Mouse (Mus musculus) layer of hippocampus, postnatal 10 days (tissue): Measurements from ENCODE around the gene Snrpb. TPM values are rescaled to one million over a fixed set of nuclear protein-coding genes. Genes with fewer than 3 reads are reported as not detected.

Source experiments
- DNase-seq, 2 experiments: peaks; one replicate each; pipeline ENCODE4 v3.0.0; 2021; ENCODE audit warnings: low spot score in 2 of 2
- total RNA-seq, 2 experiments: library from RNA; stranded (reverse); gene quantifications; 2 replicates each; pipeline ENCODE4 v1.2.3; 2021

Gene Snrpb
- total RNA-seq, 2 experiments from 2014 or later: 103 to 106 TPM

GRCm38 (mm10) chr2:130144703-130145324 is 34.4 kb downstream of the Snrpb start:
- no peak for DNase-seq

- DNase-seq: no peak
Measured at GRCm38 (mm10) chr2:130143011-130143410, 36.2 kb downstream of the Snrpb start.

GRCm38 (mm10) chr2:130129687-130130086 is 49.5 kb downstream of the Snrpb start:
- no peak for DNase-seq

- no peak for DNase-seq
Measured at GRCm38 (mm10) chr2:130126073-130126472, 53.1 kb downstream of the Snrpb start.

GRCm38 (mm10) chr2:130125279-130126059 is 53.7 kb downstream of the Snrpb start:
- no peak for DNase-seq

Other genes with a start within 250 kb of the Snrpb start
- gene Tgm3, start 167.1 kb downstream of the Snrpb start, total RNA-seq: 1 to 10 TPM; 1.1 to 1.3 TPM
- under 1 TPM; 0.36 to 0.59 TPM for gene Tgm6, start 67.0 kb downstream of the Snrpb start, total RNA-seq
- gene Tmc2, start 15.8 kb upstream of the Snrpb start, total RNA-seq: not detected
- gene Nop56, start 95.0 kb upstream of the Snrpb start, total RNA-seq: 100 to 1,000 TPM; 171 to 187 TPM
- gene Idh3b, start 105.1 kb upstream of the Snrpb start, total RNA-seq: 100 to 1,000 TPM; 228 to 246 TPM
- gene Ebf4, start 115.8 kb upstream of the Snrpb start, total RNA-seq: 10 to 100 TPM; 15.6 to 16.2 TPM
- 10 to 100 TPM; 16.9 to 20.0 TPM for gene Cpxm1, start 218.2 kb upstream of the Snrpb start, total RNA-seq
- not detected for gene Gm28372, start 225.8 kb upstream of the Snrpb start, total RNA-seq
- gene 1700020A23Rik, start 225.9 kb upstream of the Snrpb start, total RNA-seq: not detected
- not detected for gene Tmem239, start 227.1 kb upstream of the Snrpb start, total RNA-seq
- 10 to 100 TPM; 87.1 to 98.7 TPM for gene Vps16, start 244.9 kb upstream of the Snrpb start, total RNA-seq
- gene Pced1a, start 245.3 kb upstream of the Snrpb start, total RNA-seq: 10 to 100 TPM; 19.1 to 23.3 TPM